Mouse (Mus musculus): ENCODE measurements around the gene Acnat1. TPM values are rescaled to one million over a fixed set of nuclear protein-coding genes. Genes with fewer than 3 reads are reported as not detected.
"Not testable (repeated sequence)": the region's sequence is repeated elsewhere in the genome, so short reads cannot be mapped to it uniquely, and the experiment has no call there.

Acnat1 gene
- polyA plus RNA-seq (2015; fragmentation: Nextera tagmentation; extraction: Ambion mirVana), result not detected in 2 replicates

GRCm38 (mm10) chr4:49473435-49474100 lies at the start of gene Acnat1:
TSS of gene Acnat1 (minus strand) at chr4:49473912.
- no peak for ATAC-seq (ENCODE audit: insufficient number of reproducible peaks, low FRiP score, low TSS enrichment, low read depth)
- H3K9ac ChIP-seq, result no peak within 1 kb of the TSS
- H3K27me3 ChIP-seq, result no peaks in the 10 kb centered on the region
- H3K27ac ChIP-seq, result no peak within 1 kb of the TSS
- no peaks in the 10 kb centered on the region for H3K36me3 ChIP-seq
- 47% methylated on average over 3 of the region's 3 CpGs for WGBS
- no peak within 1 kb of the TSS for H3K4me3 ChIP-seq
- H3K4me2 ChIP-seq, result no peak within 1 kb of the TSS
- no peaks in the 10 kb centered on the region for H3K9me3 ChIP-seq
- peaks cover 5% of the 10 kb centered on the region; the same call in 1 of the 2 replicates for H3K4me1 ChIP-seq

- no peak for ATAC-seq (ENCODE audit: insufficient number of reproducible peaks, low FRiP score, low TSS enrichment, low read depth)
- WGBS, result 76% methylated on average over 9 of the region's 9 CpGs
- no peak overlapping the region for H3K27ac ChIP-seq
- H3K4me3 ChIP-seq, result no peak overlapping the region
- H3K4me1 ChIP-seq, result peaks cover 17% of the 10 kb centered on the region
- no peaks in the 10 kb centered on the region for H3K9me3 ChIP-seq
- no peaks in the 10 kb centered on the region for H3K27me3 ChIP-seq
- 0 out of 2 replicates have a peak overlapping the region, but pooled peaks have one; percentile 56 for H3K4me2 ChIP-seq
- H3K36me3 ChIP-seq, result peaks cover 18% of the 10 kb centered on the region
- no peak overlapping the region for H3K9ac ChIP-seq
Observed at GRCm38 (mm10) chr4:49522576-49522975, 48.9 kb upstream of the Acnat1 start.

GRCm38 (mm10) chr4:49521346-49521745 lies 47.6 kb upstream of the Acnat1 start:
- Histone ChIP-seq H3K4me3 (peak overlapping the region; percentile 68), H3K9ac (peak overlapping the region; percentile 39), H3K27me3 (no peaks in the 10 kb centered on the region), H3K4me1 (peaks cover 17% of the 10 kb centered on the region), H3K4me2 (peak overlapping the region; percentile 56), H3K36me3 (peaks cover 15% of the 10 kb centered on the region), H3K27ac (peak overlapping the region; percentile 71), H3K9me3 (no peaks in the 10 kb centered on the region)
- under 1% methylated on average over 14 of the region's 17 CpGs for WGBS
- peak; percentile 66 for ATAC-seq (ENCODE audit: insufficient number of reproducible peaks, low FRiP score, low TSS enrichment, low read depth)

GRCm38 (mm10) chr4:49520572-49521340 lies 47.0 kb upstream of the Acnat1 start, which contains the start of the genes Mrpl50 and Zfp189:
TSS of gene Mrpl50 (minus strand) at chr4:49521093.
TSS of gene Zfp189 (plus strand) at chr4:49521176.
- peak; percentile 100 for ATAC-seq (ENCODE audit: insufficient number of reproducible peaks, low FRiP score, low TSS enrichment, low read depth)
- Histone ChIP-seq H3K4me1 (peaks cover 17% of the 10 kb centered on the region), H3K4me3 (peak within 1 kb of the TSS; percentile 68), H3K4me2 (peak within 1 kb of the TSS; percentile 56), H3K27ac (peak within 1 kb of the TSS; percentile 78), H3K9ac (peak within 1 kb of the TSS; percentile 66), H3K36me3 (peaks cover 15% of the 10 kb centered on the region), H3K9me3 (no peaks in the 10 kb centered on the region), H3K27me3 (no peaks in the 10 kb centered on the region)
- under 1% methylated on average over 41 of the region's 41 CpGs for WGBS

GRCm38 (mm10) chr4:49519476-49519875 lies 45.8 kb upstream of the Acnat1 start:
- Histone ChIP-seq H3K36me3 (peaks cover 10% of the 10 kb centered on the region), H3K9ac (no peak overlapping the region), H3K27me3 (no peaks in the 10 kb centered on the region), H3K4me2 (0 out of 2 replicates have a peak overlapping the region, but pooled peaks have one; percentile 10), H3K4me3 (0 out of 2 replicates have a peak overlapping the region, but pooled peaks have one; percentile 9), H3K9me3 (no peaks in the 10 kb centered on the region), H3K27ac (no peak overlapping the region), H3K4me1 (peaks cover 17% of the 10 kb centered on the region)
- no peak for ATAC-seq (ENCODE audit: insufficient number of reproducible peaks, low FRiP score, low TSS enrichment, low read depth)
- WGBS, result 73% methylated on average over 5 of the region's 5 CpGs

- Histone ChIP-seq H3K27me3 (no peaks in the 10 kb centered on the region), H3K27ac (no peak overlapping the region), H3K36me3 (peaks cover 24% of the 10 kb centered on the region), H3K4me1 (0 out of 2 replicates have a peak, but pooled peaks cover 5% of the 10 kb centered on the region), H3K4me3 (no peak overlapping the region), H3K9me3 (no peaks in the 10 kb centered on the region), H3K4me2 (no peak overlapping the region), H3K9ac (no peak overlapping the region)
- ATAC-seq (ENCODE audit: insufficient number of reproducible peaks, low FRiP score, low TSS enrichment, low read depth), result no peak
- WGBS, result 98% methylated on average over 6 of the region's 6 CpGs
Observed at GRCm38 (mm10) chr4:49514441-49514840, 40.7 kb upstream of the Acnat1 start.

GRCm38 (mm10) chr4:49512636-49513035 lies 38.9 kb upstream of the Acnat1 start:
- Histone ChIP-seq H3K4me1 (no peaks in the 10 kb centered on the region), H3K27ac (no peak overlapping the region), H3K9ac (no peak overlapping the region), H3K4me3 (no peak overlapping the region), H3K36me3 (peaks cover 24% of the 10 kb centered on the region), H3K27me3 (no peaks in the 10 kb centered on the region), H3K9me3 (no peaks in the 10 kb centered on the region), H3K4me2 (no peak overlapping the region)
- WGBS, result 45% methylated on average over 4 of the region's 4 CpGs
- no peak for ATAC-seq (ENCODE audit: insufficient number of reproducible peaks, low FRiP score, low TSS enrichment, low read depth)

- not testable (repeated sequence) for H3K9ac ChIP-seq; H3K4me3 ChIP-seq; H3K4me2 ChIP-seq; H3K9me3 ChIP-seq; ATAC-seq (ENCODE audit: insufficient number of reproducible peaks, low FRiP score, low TSS enrichment, low read depth); H3K27me3 ChIP-seq; H3K27ac ChIP-seq; H3K4me1 ChIP-seq
- 92% methylated on average over 1 of the region's 1 CpGs for WGBS
- H3K36me3 ChIP-seq, result peaks cover 24% of the 10 kb centered on the region
Observed at GRCm38 (mm10) chr4:49510236-49510835, 36.6 kb upstream of the Acnat1 start.

GRCm38 (mm10) chr4:49509183-49509582 lies 35.5 kb upstream of the Acnat1 start:
- Histone ChIP-seq H3K4me3 (no peak overlapping the region), H3K27ac (no peak overlapping the region), H3K27me3 (no peaks in the 10 kb centered on the region), H3K36me3 (peaks cover 20% of the 10 kb centered on the region), H3K9ac (no peak overlapping the region), H3K4me1 (no peaks in the 10 kb centered on the region), H3K4me2 (no peak overlapping the region), H3K9me3 (no peaks in the 10 kb centered on the region)
- no peak for ATAC-seq (ENCODE audit: insufficient number of reproducible peaks, low FRiP score, low TSS enrichment, low read depth)
- WGBS, result 93% methylated on average over 2 of the region's 2 CpGs

- no peaks in the 10 kb centered on the region for H3K4me1 ChIP-seq
- H3K27me3 ChIP-seq, result no peaks in the 10 kb centered on the region
- H3K36me3 ChIP-seq, result no peaks in the 10 kb centered on the region
- H3K4me3 ChIP-seq, result no peak within 1 kb of the TSS
- no peak within 1 kb of the TSS for H3K9ac ChIP-seq
- ATAC-seq (ENCODE audit: insufficient number of reproducible peaks, low FRiP score, low TSS enrichment, low read depth), result no peak
- no peak within 1 kb of the TSS for H3K27ac ChIP-seq
- WGBS, result 66% methylated on average over 3 of the region's 3 CpGs
- H3K4me2 ChIP-seq, result no peak within 1 kb of the TSS
- H3K9me3 ChIP-seq, result no peaks in the 10 kb centered on the region
Observed at GRCm38 (mm10) chr4:49506386-49506785, 32.7 kb upstream of the Acnat1 start, which contains the start of gene Baat. TSS of gene Baat (minus strand) at chr4:49506557.

- H3K4me2 ChIP-seq, result no peak overlapping the region
- H3K9me3 ChIP-seq, result no peaks in the 10 kb centered on the region
- no peak overlapping the region for H3K9ac ChIP-seq
- H3K27me3 ChIP-seq, result no peaks in the 10 kb centered on the region
- no peak overlapping the region for H3K27ac ChIP-seq
- no peaks in the 10 kb centered on the region for H3K4me1 ChIP-seq
- no peak overlapping the region for H3K4me3 ChIP-seq
- 93% methylated on average over 1 of the region's 1 CpGs for WGBS
- no peak for ATAC-seq (ENCODE audit: insufficient number of reproducible peaks, low FRiP score, low TSS enrichment, low read depth)
- H3K36me3 ChIP-seq, result no peaks in the 10 kb centered on the region
Observed at GRCm38 (mm10) chr4:49503563-49503962, 29.9 kb upstream of the Acnat1 start.

Data from limb, embryonic 15.5 days (tissue).